Mouse (Mus musculus): Measurements from ENCODE around the gene 4930539E08Rik. TPM values are rescaled to one million over a fixed set of nuclear protein-coding genes. Genes with fewer than 3 reads are reported as not detected.

4930539E08Rik gene
- total and polyA plus RNA-seq, 2 experiments from 2014 or later: 2.1 to 3.3 TPM

DNA sequence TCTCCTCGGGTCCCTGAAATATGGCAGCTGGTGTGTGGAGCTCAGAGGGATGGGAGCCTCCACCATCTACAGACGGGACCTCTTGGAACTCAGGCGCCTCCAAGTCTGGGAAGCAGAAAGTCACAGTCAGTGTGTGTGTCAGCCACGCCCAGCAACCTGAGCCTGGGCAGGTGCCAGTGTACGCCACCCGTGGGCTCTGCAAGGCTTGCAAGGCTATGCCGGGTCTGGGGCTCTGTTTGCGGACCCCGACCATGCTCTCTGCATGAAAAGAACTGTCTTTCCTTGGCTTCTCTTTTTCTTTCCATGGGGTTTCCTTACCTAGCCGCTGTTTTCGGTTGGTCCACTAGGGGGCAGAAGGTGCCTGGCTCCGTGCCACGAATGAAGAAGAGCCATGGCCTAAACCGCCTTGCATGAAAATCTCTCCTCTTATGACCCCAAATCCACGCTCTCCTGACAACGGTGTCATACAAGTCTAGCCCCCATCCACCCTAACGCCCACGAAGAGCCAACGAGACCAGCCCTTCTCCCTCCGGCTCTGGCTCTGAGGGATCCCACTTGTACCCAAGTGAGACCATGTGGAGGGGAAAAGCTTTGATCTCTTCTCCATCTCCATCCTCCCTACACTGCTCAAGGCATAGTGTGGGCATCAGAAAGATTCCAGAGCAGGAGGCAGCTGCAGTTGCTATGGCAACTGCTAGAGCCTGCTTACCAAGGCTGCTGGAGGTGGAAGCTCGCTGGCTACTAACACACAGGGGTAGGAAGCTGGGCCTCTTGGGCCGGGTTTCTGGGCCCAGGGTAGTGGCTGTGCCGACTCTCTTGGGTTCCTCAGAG is 10.4 kb downstream of the 4930539E08Rik start:
- Histone ChIP-seq H3K9me3 (ENCODE audit: low read length) (no peaks in the 10 kb centered on the region), H3K4me3 (ENCODE audit: low read depth, low read length) (no peak overlapping the region), H3K27me3 (ENCODE audit: insufficient read depth, low read length) (no peaks in the 10 kb centered on the region), H3K4me2 (ENCODE audit: low read depth) (peak overlapping the region; percentile 24; the same call in 1 of the 2 replicates), H3K4me1 (ENCODE audit: insufficient read depth) (peaks cover 23% of the 10 kb centered on the region; the same call in 1 of the 2 replicates), H3K27ac (ENCODE audit: low read depth, low read length) (peak overlapping the region; percentile 87), H3K9ac (no peak overlapping the region), H3K36me3 (ENCODE audit: insufficient read depth) (no peaks in the 10 kb centered on the region)
- ATAC-seq (peak; percentile 95), DNase-seq (peak; percentile 82)
- WGBS: 23% methylated on average over 23 of the region's 23 CpGs
- peak; percentile 75 for TF ChIP-seq CTCF (IDR thresholded peaks at IDR 0.05; ENCODE audit: low read depth)

DNA sequence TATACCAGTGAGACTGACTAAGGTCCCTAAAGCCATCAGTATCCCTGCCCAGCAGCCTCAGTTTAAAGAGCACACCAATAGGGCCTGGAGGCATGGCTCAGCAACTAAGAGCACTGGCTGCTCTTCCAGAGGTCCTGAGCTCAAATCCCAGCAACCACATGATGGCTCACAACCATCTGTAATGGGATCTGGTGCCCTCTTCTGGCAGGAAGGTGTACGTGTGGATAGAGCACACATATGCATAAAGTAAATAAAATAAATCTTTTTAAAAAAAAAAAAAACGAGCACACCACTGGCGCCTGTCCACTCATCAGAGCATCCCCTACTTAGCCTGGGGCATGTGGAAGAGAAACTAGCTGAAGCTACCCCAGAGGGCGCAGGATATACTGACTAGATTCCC is 13.6 kb downstream of the 4930539E08Rik start:
- WGBS: 77% methylated on average over 4 of the region's 4 CpGs
- H3K27ac ChIP-seq (ENCODE audit: low read depth, low read length): no peak overlapping the region
- no peak overlapping the region for H3K9ac ChIP-seq
- H3K27me3 ChIP-seq (ENCODE audit: insufficient read depth, low read length): no peaks in the 10 kb centered on the region
- ATAC-seq: no peak
- H3K4me2 ChIP-seq (ENCODE audit: low read depth): no peak overlapping the region
- no peaks in the 10 kb centered on the region for H3K9me3 ChIP-seq (ENCODE audit: low read length)
- 0 out of 2 replicates have a peak, but pooled peaks have one; percentile 12 for TF ChIP-seq CTCF (IDR thresholded peaks at IDR 0.05; ENCODE audit: low read depth)
- H3K4me1 ChIP-seq (ENCODE audit: insufficient read depth): peaks cover 14% of the 10 kb centered on the region; the same call in 1 of the 2 replicates
- no peak for DNase-seq
- no peak overlapping the region for H3K4me3 ChIP-seq (ENCODE audit: low read depth, low read length)
- no peaks in the 10 kb centered on the region for H3K36me3 ChIP-seq (ENCODE audit: insufficient read depth)

DNA sequence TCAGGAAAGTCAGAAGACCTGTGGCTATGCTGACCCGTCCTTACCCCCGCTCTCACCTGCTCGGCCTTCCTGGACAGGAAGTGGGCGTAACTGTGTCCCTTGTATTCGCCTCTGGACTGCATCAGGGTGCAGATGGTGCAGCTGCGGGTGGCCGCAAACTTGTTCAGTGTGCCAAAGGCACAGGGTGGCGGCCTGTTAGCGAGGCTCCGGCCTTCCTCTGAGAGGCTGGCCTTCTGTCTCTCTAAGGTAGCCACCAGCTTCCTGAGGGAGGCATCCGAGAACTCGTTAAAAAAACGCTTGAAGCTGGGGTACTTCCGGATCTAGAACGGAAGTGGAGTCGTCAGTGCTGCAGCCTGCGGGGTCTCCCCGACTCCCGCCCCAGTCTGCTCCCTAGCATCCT is 15.7 kb downstream of the 4930539E08Rik start:
- DNase-seq (no peak), ATAC-seq (no peak)
- Histone ChIP-seq H3K27me3 (ENCODE audit: insufficient read depth, low read length) (no peaks in the 10 kb centered on the region), H3K27ac (ENCODE audit: low read depth, low read length) (no peak overlapping the region), H3K4me1 (ENCODE audit: insufficient read depth) (peaks cover 2% of the 10 kb centered on the region; the same call in 1 of the 2 replicates), H3K4me2 (ENCODE audit: low read depth) (no peak overlapping the region), H3K36me3 (ENCODE audit: insufficient read depth) (no peaks in the 10 kb centered on the region), H3K9ac (no peak overlapping the region), H3K9me3 (ENCODE audit: low read length) (no peaks in the 10 kb centered on the region), H3K4me3 (ENCODE audit: low read depth, low read length) (no peak overlapping the region)
- WGBS: 75% methylated on average over 19 of the region's 19 CpGs
- TF ChIP-seq CTCF (IDR thresholded peaks at IDR 0.05; ENCODE audit: low read depth): no peak

DNA sequence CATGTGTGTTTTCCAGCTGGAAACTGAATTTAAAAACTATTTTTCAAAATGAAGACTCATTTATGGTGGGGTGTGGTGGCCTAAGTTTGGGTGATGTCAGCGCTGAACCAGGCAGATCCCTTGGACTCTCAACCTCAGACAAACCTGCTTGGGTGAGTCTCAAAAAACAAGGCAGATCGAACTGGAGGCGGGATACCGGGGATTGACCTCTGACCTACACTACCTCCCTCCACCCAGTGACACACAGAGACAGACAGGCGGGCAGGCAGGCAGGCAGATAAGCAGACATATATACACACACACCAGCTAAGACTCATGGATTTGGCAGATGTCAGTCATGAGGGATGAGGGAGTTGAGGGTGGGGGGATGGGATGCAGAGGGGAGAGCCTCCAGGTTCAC is 16.9 kb downstream of the 4930539E08Rik start:
- no peaks in the 10 kb centered on the region for H3K36me3 ChIP-seq (ENCODE audit: insufficient read depth)
- DNase-seq (no peak), ATAC-seq (no peak)
- H3K27me3 ChIP-seq (ENCODE audit: insufficient read depth, low read length): no peaks in the 10 kb centered on the region
- no peaks in the 10 kb centered on the region for H3K4me1 ChIP-seq (ENCODE audit: insufficient read depth)
- WGBS: 78% methylated on average over 5 of the region's 5 CpGs
- no peak overlapping the region for H3K9ac ChIP-seq
- H3K4me3 ChIP-seq (ENCODE audit: low read depth, low read length): no peak overlapping the region
- no peaks in the 10 kb centered on the region for H3K9me3 ChIP-seq (ENCODE audit: low read length)
- no peak overlapping the region for H3K4me2 ChIP-seq (ENCODE audit: low read depth)
- no peak overlapping the region for H3K27ac ChIP-seq (ENCODE audit: low read depth, low read length)
- TF ChIP-seq CTCF (IDR thresholded peaks at IDR 0.05; ENCODE audit: low read depth): no peak

DNA sequence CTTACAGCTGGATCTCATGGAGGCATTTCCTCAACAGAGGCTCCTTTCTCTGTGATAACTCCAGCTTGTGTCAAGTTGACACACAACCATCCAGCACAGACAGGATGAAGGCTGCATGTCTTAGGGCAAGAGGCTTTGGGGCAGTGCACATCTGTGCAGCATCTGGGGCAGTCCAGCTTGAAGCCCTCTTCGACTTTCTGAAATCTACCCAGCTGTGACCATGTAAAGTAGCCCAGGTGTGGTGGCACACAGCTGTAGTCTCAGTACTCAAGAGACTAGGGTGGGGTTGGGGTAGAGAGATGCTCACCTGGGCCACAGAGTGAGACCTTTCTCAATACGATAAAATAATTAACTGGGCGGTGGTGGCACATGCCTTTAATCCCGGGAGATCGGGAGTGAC is 17.3 kb downstream of the 4930539E08Rik start:
- WGBS: 88% methylated on average over 5 of the region's 5 CpGs
- Histone ChIP-seq H3K27ac (ENCODE audit: low read depth, low read length) (no peak overlapping the region), H3K4me1 (ENCODE audit: insufficient read depth) (no peaks in the 10 kb centered on the region), H3K27me3 (ENCODE audit: insufficient read depth, low read length) (no peaks in the 10 kb centered on the region), H3K9me3 (ENCODE audit: low read length) (no peaks in the 10 kb centered on the region), H3K4me3 (ENCODE audit: low read depth, low read length) (no peak overlapping the region), H3K36me3 (ENCODE audit: insufficient read depth) (no peaks in the 10 kb centered on the region), H3K9ac (no peak overlapping the region), H3K4me2 (ENCODE audit: low read depth) (no peak overlapping the region)
- ATAC-seq (no peak), DNase-seq (no peak)
- no peak for TF ChIP-seq CTCF (IDR thresholded peaks at IDR 0.05; ENCODE audit: low read depth)

DNA sequence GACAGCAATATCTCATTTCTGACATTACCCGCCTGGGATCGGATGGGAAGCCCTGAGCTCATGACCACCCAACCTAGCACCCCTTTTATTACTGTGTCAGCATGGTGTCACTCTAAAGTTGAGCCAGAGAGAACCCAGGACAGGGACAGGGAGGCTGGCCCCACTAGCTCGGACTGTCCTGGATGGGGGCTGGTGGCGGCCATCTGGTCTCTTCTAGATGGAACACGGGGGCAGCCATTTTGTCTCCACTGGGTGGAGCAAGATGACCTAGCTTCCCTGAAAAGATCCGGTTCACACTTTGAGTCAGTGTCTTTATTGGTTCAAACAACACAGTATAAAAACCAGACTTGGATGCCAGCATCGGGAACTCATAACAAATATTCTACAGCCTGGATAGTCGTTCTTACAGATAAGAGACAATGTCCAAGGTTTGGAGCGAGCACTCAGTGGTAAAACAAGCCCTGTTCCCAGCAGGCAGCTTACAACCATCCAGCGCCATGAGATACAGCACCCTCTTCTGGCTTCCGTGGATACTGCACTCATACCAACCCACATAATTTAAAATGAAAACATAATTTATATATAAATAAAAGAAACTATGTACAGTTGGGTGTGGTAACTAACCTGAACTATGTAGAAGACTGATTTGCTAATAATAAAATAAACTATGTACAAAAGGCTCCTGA is 18.9 kb downstream of the 4930539E08Rik start:
- Histone ChIP-seq H3K36me3 (ENCODE audit: insufficient read depth) (no peaks in the 10 kb centered on the region), H3K27ac (ENCODE audit: low read depth, low read length) (no peak overlapping the region), H3K27me3 (ENCODE audit: insufficient read depth, low read length) (no peaks in the 10 kb centered on the region), H3K4me3 (ENCODE audit: low read depth, low read length) (no peak overlapping the region), H3K9ac (no peak overlapping the region), H3K9me3 (ENCODE audit: low read length) (no peaks in the 10 kb centered on the region), H3K4me2 (ENCODE audit: low read depth) (no peak overlapping the region), H3K4me1 (ENCODE audit: insufficient read depth) (no peaks in the 10 kb centered on the region)
- 94% methylated on average over 11 of the region's 11 CpGs for WGBS
- DNase-seq (no peak), ATAC-seq (no peak)
- TF ChIP-seq CTCF (IDR thresholded peaks at IDR 0.05; ENCODE audit: low read depth): peak; percentile 31
